Mouse (Mus musculus): ENCODE data around the gene Iqschfp.
A peak's percentile ranks its signal among the peaks of the same experiment; 100 is the strongest.

Gene Iqschfp

GRCm38 (mm10) chr3:68642935-68643334 lies 750.9 kb downstream of the Iqschfp start:
- no peak for DNase-seq (ENCODE audit: inconsistent ontology term)

GRCm38 (mm10) chr3:68646387-68647130 lies 754.5 kb downstream of the Iqschfp start:
- no peak for DNase-seq (ENCODE audit: inconsistent ontology term)

GRCm38 (mm10) chr3:68647282-68647681 lies 755.2 kb downstream of the Iqschfp start:
- no peak for DNase-seq (ENCODE audit: inconsistent ontology term)

- DNase-seq (ENCODE audit: inconsistent ontology term): no peak
Observed at GRCm38 (mm10) chr3:68650251-68650650, 758.2 kb downstream of the Iqschfp start.

GRCm38 (mm10) chr3:68656607-68657352 lies 764.7 kb downstream of the Iqschfp start:
- DNase-seq (ENCODE audit: inconsistent ontology term): peak; percentile 7

- DNase-seq (ENCODE audit: inconsistent ontology term): peak; percentile 77
Observed at GRCm38 (mm10) chr3:68657589-68658245, 765.7 kb downstream of the Iqschfp start.

- DNase-seq (ENCODE audit: inconsistent ontology term): no peak
Observed at GRCm38 (mm10) chr3:68659996-68660395, 768.0 kb downstream of the Iqschfp start.

GRCm38 (mm10) chr3:68660538-68660937 lies 768.5 kb downstream of the Iqschfp start:
- DNase-seq (ENCODE audit: inconsistent ontology term): no peak

- no peak for DNase-seq (ENCODE audit: inconsistent ontology term)
Observed at GRCm38 (mm10) chr3:68662386-68662785, 770.4 kb downstream of the Iqschfp start.

GRCm38 (mm10) chr3:68664337-68664736 lies 772.3 kb downstream of the Iqschfp start:
- DNase-seq (ENCODE audit: inconsistent ontology term): no peak

- DNase-seq (ENCODE audit: inconsistent ontology term): no peak
Observed at GRCm38 (mm10) chr3:68666377-68666776, 774.3 kb downstream of the Iqschfp start.

- no peak for DNase-seq (ENCODE audit: inconsistent ontology term)
Observed at GRCm38 (mm10) chr3:68667852-68668251, 775.8 kb downstream of the Iqschfp start.

GRCm38 (mm10) chr3:68669418-68669974 lies 777.5 kb downstream of the Iqschfp start:
- DNase-seq (ENCODE audit: inconsistent ontology term): peak; percentile 68

GRCm38 (mm10) chr3:68674721-68675120 lies 782.7 kb downstream of the Iqschfp start:
- DNase-seq (ENCODE audit: inconsistent ontology term): no peak

GRCm38 (mm10) chr3:68675216-68675835 lies 783.3 kb downstream of the Iqschfp start:
- no peak for DNase-seq (ENCODE audit: inconsistent ontology term)

Data from Muller cell, postnatal 12 days (primary cell).